Mouse (Mus musculus) heart, adult 2 months (tissue): Measurements from ENCODE around the gene Prg2. TPM values are rescaled to one million over a fixed set of nuclear protein-coding genes. Genes with fewer than 3 reads are reported as not detected.
A peak's percentile ranks its signal among the peaks of the same experiment; 100 is the strongest.

Experiments used
- DNase-seq, 2 experiments: peaks; one replicate each; pipeline ENCODE4 v3.0.0; 2021
- H3K27ac ChIP-seq: fragments of 200-600 bp; 2 replicates; pipeline ENCODE4 v1.8.1; 2022
- H3K27me3 ChIP-seq: fragments of 200-500 bp; 2 replicates; pipeline ENCODE4 v1.6.1; 2012; ENCODE audit warnings: mild to moderate bottlenecking, low read length, inconsistent platforms, mixed read lengths; ENCODE audit not compliant: control insufficient read depth, insufficient read depth
- H3K36me3 ChIP-seq: fragments of 200-500 bp; 2 replicates; pipeline ENCODE4 v1.6.1; 2012; ENCODE audit warnings: low read length, inconsistent platforms; ENCODE audit not compliant: control insufficient read depth, insufficient read depth
- H3K4me1 ChIP-seq: fragments of 200-500 bp; 2 replicates; pipeline ENCODE4 v1.6.1; 2011; ENCODE audit warnings: low read length; ENCODE audit not compliant: control insufficient read depth, insufficient read depth
- H3K4me3 ChIP-seq: fragments of 200-600 bp; 2 replicates; pipeline ENCODE4 v1.8.1; 2022
- H3K79me2 ChIP-seq: fragments of 200-500 bp; replicated peaks from 2 replicates; pipeline ENCODE4 v1.6.1; 2012; ENCODE audit warnings: mild to moderate bottlenecking, inconsistent platforms, low read length, moderate library complexity, mixed read lengths; ENCODE audit not compliant: control insufficient read depth, insufficient read depth
- H3K9ac ChIP-seq: fragments of 200-500 bp; 2 replicates; pipeline ENCODE4 v1.6.1; 2012; ENCODE audit warnings: low read depth, mild to moderate bottlenecking, control low read depth, inconsistent platforms, low read length, mixed read lengths
- CTCF ChIP-seq: fragments of 200-600 bp; IDR thresholded peaks from 2 replicates; pipeline ENCODE4 v1.8.1; 2022; ENCODE audit warnings: antibody characterized with exemption, mild to moderate bottlenecking, moderate library complexity
- EP300 ChIP-seq: fragments of 200-500 bp; IDR thresholded peaks from 2 replicates; pipeline ENCODE4 v1.6.1; 2011; ENCODE audit warnings: low read depth, low read length, control low read depth; ENCODE audit not compliant: insufficient read depth
- POLR2A ChIP-seq: fragments of 200-500 bp; IDR thresholded peaks from 2 replicates; pipeline ENCODE4 v1.6.1; 2011; ENCODE audit warnings: mild to moderate bottlenecking, low read depth, low read length, control low read depth; ENCODE audit not compliant: insufficient read depth
- WGBS: fragments of 180-500 bp; shearing (Covaris S2); methylation state at CpG from one replicate; pipeline ENCODE4 v1.1.7; 2018; 5-methylcytosine and 5-hydroxymethylcytosine counted together
- intact Hi-C: fragments of 180-260 bp; cut with DNase I; formaldehyde crosslinking; loops from one replicate; pipeline ENCODE4 v1.15.1; 2025
- polyA plus RNA-seq: library from polyadenylated mRNA; depleted of rRNA; stranded (reverse); fragments of >200 nt; gene quantifications from 2 replicates; pipeline ENCODE4 v1.2.3, GENCODE M21; 2012
- total RNA-seq, 2 experiments: library from RNA; stranded (reverse); gene quantifications; 2 replicates each; pipeline ENCODE4 v1.2.3; 2021

Gene Prg2
- total and polyA plus RNA-seq, 3 experiments: 0.14 TPM; not detected in 2

- TF ChIP-seq EP300: no peak
- TF ChIP-seq POLR2A: peak; percentile 63
Measured at GRCm38 (mm10) chr2:84999486-85000181, 19.4 kb downstream of the Prg2 start.

GRCm38 (mm10) chr2:85001497-85001896, 21.2 kb downstream of the Prg2 start:
- peak in 1 of 2 experiments; percentile 27 for DNase-seq
- intact Hi-C loops: no loop called here
- peak overlapping the region; percentile 54 for H3K27ac ChIP-seq

More at GRCm38 (mm10) chr2:84999486-85000181, 19.4 kb downstream of the Prg2 start:
- H3K79me2 ChIP-seq: no peaks in the 10 kb centered on the region
- intact Hi-C loops: no loop called here
- H3K27me3 ChIP-seq: no peaks in the 10 kb centered on the region
- H3K36me3 ChIP-seq: no peaks in the 10 kb centered on the region
- H3K4me3 ChIP-seq: no peak overlapping the region
- peak; percentile 28 to 33 for DNase-seq
- peaks cover 19% of the 10 kb centered on the region for H3K4me1 ChIP-seq
- H3K9ac ChIP-seq: no peak overlapping the region
- 34% methylated on average over 3 of the region's 3 CpGs for WGBS
- peak overlapping the region; percentile 57 for H3K27ac ChIP-seq

GRCm38 (mm10) chr2:85002575-85002974, 22.3 kb downstream of the Prg2 start:
- Histone ChIP-seq H3K27ac (no peak overlapping the region), H3K27me3 (no peaks in the 10 kb centered on the region), H3K9ac (no peak overlapping the region), H3K79me2 (no peaks in the 10 kb centered on the region), H3K4me1 (peaks cover 19% of the 10 kb centered on the region), H3K36me3 (no peaks in the 10 kb centered on the region), H3K4me3 (no peak overlapping the region)
- 67% methylated on average over 8 of the region's 8 CpGs for WGBS
- intact Hi-C loops: no loop called here
- DNase-seq: no peak
- no peak for TF ChIP-seq CTCF
- TF ChIP-seq POLR2A: no peak
- TF ChIP-seq EP300: no peak

More at GRCm38 (mm10) chr2:85001497-85001896, 21.2 kb downstream of the Prg2 start:
- Histone ChIP-seq H3K27me3 (no peaks in the 10 kb centered on the region), H3K4me3 (no peak overlapping the region), H3K9ac (no peak overlapping the region), H3K4me1 (peaks cover 19% of the 10 kb centered on the region), H3K36me3 (no peaks in the 10 kb centered on the region), H3K79me2 (no peaks in the 10 kb centered on the region)
- no peak for TF ChIP-seq CTCF
- no peak for TF ChIP-seq POLR2A
- no peak for TF ChIP-seq EP300
- 49% methylated on average over 13 of the region's 13 CpGs for WGBS

- Histone ChIP-seq H3K4me1 (peaks cover 17% of the 10 kb centered on the region), H3K9ac (no peak overlapping the region), H3K79me2 (no peaks in the 10 kb centered on the region), H3K4me3 (no peak overlapping the region), H3K36me3 (no peaks in the 10 kb centered on the region), H3K27ac (no peak overlapping the region), H3K27me3 (no peaks in the 10 kb centered on the region)
- intact Hi-C loops: no loop called here
- no peak for DNase-seq
- 79% methylated on average over 4 of the region's 4 CpGs for WGBS
- TF ChIP-seq EP300: no peak
- TF ChIP-seq POLR2A: no peak
- no peak for TF ChIP-seq CTCF
Measured at GRCm38 (mm10) chr2:85004341-85004740, 24.1 kb downstream of the Prg2 start.

GRCm38 (mm10) chr2:85006600-85006999, 26.3 kb downstream of the Prg2 start:
- Histone ChIP-seq H3K27me3 (no peaks in the 10 kb centered on the region), H3K4me1 (peaks cover 6% of the 10 kb centered on the region), H3K36me3 (no peaks in the 10 kb centered on the region), H3K27ac (no peak overlapping the region), H3K4me3 (no peak overlapping the region), H3K79me2 (no peaks in the 10 kb centered on the region), H3K9ac (no peak overlapping the region)
- TF ChIP-seq POLR2A (no peak), CTCF (no peak), EP300 (no peak)
- DNase-seq: no peak
- 75% methylated on average over 7 of the region's 7 CpGs for WGBS
- intact Hi-C loops: loop anchor here (2.0 kb wide), 2 partner anchors 112 to 138 kb away; no protein-coding TSS in a partner anchor

- H3K27me3 ChIP-seq: no peaks in the 10 kb centered on the region
- H3K4me1 ChIP-seq: peaks cover 5% of the 10 kb centered on the region
- no peak overlapping the region for H3K4me3 ChIP-seq
- no peaks in the 10 kb centered on the region for H3K36me3 ChIP-seq
- no peak for TF ChIP-seq EP300
- TF ChIP-seq CTCF: peak; percentile 93
- no peak overlapping the region for H3K9ac ChIP-seq
- no peak overlapping the region for H3K27ac ChIP-seq
- WGBS: 28% methylated on average over 4 of the region's 4 CpGs
- H3K79me2 ChIP-seq: no peaks in the 10 kb centered on the region
- DNase-seq: no peak
- intact Hi-C loops: loop anchor here (1.0 to 2.0 kb wide), 4 partner anchors 51 to 177 kb away; no protein-coding TSS in a partner anchor
Measured at GRCm38 (mm10) chr2:85007729-85008128, 27.5 kb downstream of the Prg2 start.
